Mouse (Mus musculus): Measurements from ENCODE around the gene Srrm2.

Gene Srrm2

GRCm38 (mm10) chr17:23862926-23863325 is 72.6 kb downstream of the Srrm2 start:
- DNase-seq: no peak

DNA sequence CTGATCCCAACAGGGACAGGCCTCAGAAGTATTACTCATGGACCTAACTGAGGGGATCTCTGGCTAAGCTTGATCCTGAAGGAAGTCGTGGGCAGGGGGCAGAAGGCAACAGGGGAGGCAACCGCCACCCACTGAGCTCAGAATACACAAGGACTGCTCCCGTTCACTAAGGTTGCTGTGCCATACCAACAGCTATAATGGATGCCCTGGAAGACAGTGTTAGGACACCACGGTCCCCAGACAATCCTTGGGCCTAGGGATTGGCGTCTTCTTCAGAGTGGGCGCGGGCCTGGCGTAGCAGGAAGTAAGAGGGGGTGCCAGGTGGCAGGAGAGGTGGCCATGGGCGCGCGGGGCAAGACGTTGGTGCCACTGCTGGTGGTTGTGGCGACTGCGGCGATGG is 77.4 kb downstream of the Srrm2 start, which contains the start of gene Prss21:
TSS of gene Prss21 (plus strand) at position 301 of the 400 bp plus-strand sequence.
- no peak for DNase-seq

DNA sequence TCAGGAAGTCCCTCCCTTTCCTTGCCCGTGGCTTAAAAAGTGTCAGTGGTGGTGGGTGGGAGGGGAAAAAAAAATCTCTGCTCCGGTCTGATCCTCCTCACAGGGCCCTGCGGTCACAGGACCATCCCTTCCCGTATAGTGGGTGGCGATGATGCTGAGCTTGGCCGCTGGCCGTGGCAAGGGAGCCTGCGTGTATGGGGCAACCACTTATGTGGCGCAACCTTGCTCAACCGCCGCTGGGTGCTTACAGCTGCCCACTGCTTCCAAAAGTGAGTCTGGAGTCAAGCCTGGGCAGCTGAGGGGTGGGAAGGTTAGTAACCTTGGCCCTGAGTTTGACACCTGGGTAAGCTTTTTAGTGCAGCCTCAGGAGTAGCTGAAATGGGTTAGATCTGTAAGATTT is 78.2 kb downstream of the Srrm2 start:
- no peak for DNase-seq

Measured in cerebellum, adult 18-20 months (tissue).